Mouse (Mus musculus) adrenal gland, postnatal 0 days (tissue): ENCODE results near the gene Gar1. TPM values are rescaled to one million over a fixed set of nuclear protein-coding genes. Genes with fewer than 3 reads are reported as not detected.

Source experiments
- polyA plus RNA-seq: library from polyadenylated mRNA; unstranded; fragments of >200 nt; fragmentation: Nextera tagmentation; extraction: Ambion mirVana; gene quantifications from 2 replicates; pipeline ENCODE4 v1.2.1, GENCODE M21; 2015

Gene Gar1
- 26.8 and 47.1 TPM in 2 replicates for polyA plus RNA-seq

GRCm38 (mm10) chr3:129831035-129831568, at the start of gene Gar1:
Gar1 (minus strand) TSS chr3:129831396.

GRCm38 (mm10) chr3:129878405-129879021, 47.3 kb upstream of the Gar1 start, which contains the start of gene Pla2g12a:
Pla2g12a (plus strand) TSS chr3:129878606.

GRCm38 (mm10) chr3:129835388-129835934, 4.3 kb upstream of the Gar1 start, which contains the start of gene Cfi:
Cfi (plus strand) TSS chr3:129835884.

GRCm38 (mm10) chr3:129822206-129822775, 8.9 kb downstream of the Gar1 start, which contains the start of gene Rrh:
Rrh (minus strand) TSS chr3:129822587.

GRCm38 (mm10) chr3:129803765-129804164, 27.4 kb downstream of the Gar1 start, which contains the start of gene Lrit3:
Lrit3 (minus strand) TSS chr3:129804030.

Other genes with a start within 250 kb of the Gar1 start
- 0.82 and 1.5 TPM in 2 replicates for gene Egf, start 76.1 kb downstream of the Gar1 start, polyA plus RNA-seq
- gene Lrit3, start 27.4 kb downstream of the Gar1 start, polyA plus RNA-seq = not detected in 2 replicates
- not detected in 2 replicates for gene Rrh, start 8.8 kb downstream of the Gar1 start, polyA plus RNA-seq
- 9.0 and 10.3 TPM in 2 replicates for gene Cfi, start 4.5 kb upstream of the Gar1 start, polyA plus RNA-seq
- gene Pla2g12a, start 47.2 kb upstream of the Gar1 start, polyA plus RNA-seq = 36.0 and 71.0 TPM in 2 replicates
- 112 and 157 TPM in 2 replicates for gene Casp6, start 70.0 kb upstream of the Gar1 start, polyA plus RNA-seq
- 27.1 and 32.1 TPM in 2 replicates for gene Mcub, start 138.8 kb upstream of the Gar1 start, polyA plus RNA-seq
- 14.0 and 23.3 TPM in 2 replicates for gene Sec24b, start 230.2 kb upstream of the Gar1 start, polyA plus RNA-seq